Mouse (Mus musculus) ES-E14 (cell line): ENCODE data around the gene Klk13. TPM values are rescaled to one million over a fixed set of nuclear protein-coding genes. Genes with fewer than 3 reads are reported as not detected.
"Not testable (repeated sequence)": the region's sequence is repeated elsewhere in the genome, so short reads cannot be mapped to it uniquely, and the experiment has no call there.

Experiments used
- DNase-seq: peaks from one replicate; pipeline ENCODE4 v3.0.0-alpha.2; 2013; ENCODE audit warnings: low read depth, low spot score
- H3K27ac ChIP-seq: 2 replicates; pipeline ENCODE4 v1.5.1; 2012; ENCODE audit warnings: low read depth, mild to moderate bottlenecking, low read length, moderate library complexity, mixed read lengths; ENCODE audit not compliant: poor library complexity, insufficient read depth, severe bottlenecking
- H3K36me3 ChIP-seq: 2 replicates; pipeline ENCODE4 v1.6.1; 2012; ENCODE audit warnings: mild to moderate bottlenecking, low read length, moderate library complexity, mixed read lengths; ENCODE audit not compliant: control insufficient read depth, poor library complexity, insufficient read depth, severe bottlenecking
- H3K4me1 ChIP-seq, 2 experiments: fragments of 150-350 bp in 1 of 2; sonication (generic) in 1 of 2; 2 replicates each; pipeline ENCODE4 v1.6.1; 2012; ENCODE audit warnings: low read length in 2 of 2, mild to moderate bottlenecking in 1 of 2, mixed read lengths in 1 of 2; ENCODE audit not compliant: control insufficient read depth in 2 of 2, insufficient read depth in 2 of 2, poor library complexity in 1 of 2
- H3K4me3 ChIP-seq, 2 experiments: fragments of 150-350 bp in 1 of 2; sonication (generic) in 1 of 2; 2 replicates each; pipeline ENCODE4 v1.5.1; 2012; ENCODE audit warnings: low read length in 2 of 2, low read depth in 1 of 2, mild to moderate bottlenecking in 1 of 2, mixed read lengths in 1 of 2; ENCODE audit not compliant: insufficient read depth in 1 of 2, poor library complexity in 1 of 2, severe bottlenecking in 1 of 2
- H3K9ac ChIP-seq: 2 replicates; pipeline ENCODE4 v1.6.1; 2012; ENCODE audit warnings: low read depth, mild to moderate bottlenecking, low read length, mixed read lengths; ENCODE audit not compliant: poor library complexity, insufficient read depth, severe bottlenecking
- H3K9me3 ChIP-seq: fragments of 150-350 bp; sonication (generic); 2 replicates; pipeline ENCODE4 v1.6.1; 2012; ENCODE audit warnings: low read depth, mild to moderate bottlenecking, low read length; ENCODE audit not compliant: control insufficient read depth, insufficient read depth
- CHD2 ChIP-seq: IDR thresholded peaks from 2 replicates; pipeline ENCODE4 v1.6.1; 2014; ENCODE audit warnings: mild to moderate bottlenecking, low read depth, low read length, inconsistent platforms
- HCFC1 ChIP-seq: IDR thresholded peaks from 2 replicates; pipeline ENCODE4 v1.6.1; 2012; ENCODE audit warnings: low read length, inconsistent platforms, borderline replicate concordance; ENCODE audit not compliant: insufficient read depth
- MAFK ChIP-seq: IDR thresholded peaks from 2 replicates; pipeline ENCODE4 v1.6.1; 2014; ENCODE audit warnings: mild to moderate bottlenecking, low read depth, low read length, inconsistent platforms; ENCODE audit not compliant: insufficient read depth
- ZC3H11A ChIP-seq: IDR thresholded peaks from 2 replicates; pipeline ENCODE4 v1.6.1; 2012; ENCODE audit warnings: low read depth, mild to moderate bottlenecking, inconsistent platforms, low read length, borderline replicate concordance
- ZNF384 ChIP-seq: IDR thresholded peaks from 2 replicates; pipeline ENCODE4 v1.6.1; 2012; ENCODE audit warnings: low read depth, low read length, inconsistent platforms
- in situ Hi-C, 2 experiments: fragments of 600-800 bp; cut with MboI; formaldehyde crosslinking; loops; one replicate each; pipeline ENCODE4 v1.15.1; 2025; ENCODE audit warnings: low sequenced_read_pairs in 2 of 2, inconsistent platforms in 1 of 2; ENCODE audit not compliant: unreplicated experiment in 2 of 2
- total RNA-seq: library from RNA; depleted of rRNA; stranded (reverse); fragments of 300-350 nt; gene quantifications from 2 replicates; pipeline ENCODE4 v1.2.3, GENCODE M21; 2012; rRNA removed

Gene Klk13
- total RNA-seq, result 0.36 and 1.5 TPM in 2 replicates

DNA sequence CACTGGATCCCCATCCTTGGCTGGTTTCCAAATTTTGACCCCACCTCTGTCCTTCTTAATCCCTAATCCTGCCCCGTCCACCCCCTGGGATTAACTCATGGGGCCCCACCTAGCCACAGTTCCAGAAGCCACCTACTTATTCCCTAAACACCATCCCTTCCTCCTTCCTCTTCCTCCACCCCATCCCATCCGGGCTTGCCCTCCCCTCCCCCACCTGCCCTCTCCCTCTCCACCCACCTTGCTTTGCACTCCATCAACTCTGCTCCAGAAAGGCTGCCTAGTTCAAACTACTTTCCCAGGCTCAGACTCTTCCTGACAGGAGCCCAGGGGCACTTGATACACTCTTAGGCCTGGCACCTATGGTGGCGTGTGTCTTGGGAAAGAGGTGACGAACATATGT lies at the start of gene Klk13:
TSS of gene Klk13 (plus strand) at position 301 of the 400 bp plus-strand sequence.
- H3K36me3 ChIP-seq, result no peaks in the 10 kb centered on the region
- H3K9me3 ChIP-seq, result no peaks in the 10 kb centered on the region
- TF ChIP-seq MAFK (no peak), CHD2 (no peak), ZNF384 (no peak), HCFC1 (no peak), ZC3H11A (no peak)
- in situ Hi-C loops, result no loop called here
- DNase-seq, result no peak
- H3K27ac ChIP-seq, result no peak within 1 kb of the TSS
- H3K4me1 ChIP-seq, result peaks cover 2 to 17% of the 10 kb centered on the region in 2 experiments; a peak in 3 of 4 replicates
- peak within 1 kb of the TSS; percentile 32 to 63 for H3K4me3 ChIP-seq
- H3K9ac ChIP-seq, result no peak within 1 kb of the TSS

DNA sequence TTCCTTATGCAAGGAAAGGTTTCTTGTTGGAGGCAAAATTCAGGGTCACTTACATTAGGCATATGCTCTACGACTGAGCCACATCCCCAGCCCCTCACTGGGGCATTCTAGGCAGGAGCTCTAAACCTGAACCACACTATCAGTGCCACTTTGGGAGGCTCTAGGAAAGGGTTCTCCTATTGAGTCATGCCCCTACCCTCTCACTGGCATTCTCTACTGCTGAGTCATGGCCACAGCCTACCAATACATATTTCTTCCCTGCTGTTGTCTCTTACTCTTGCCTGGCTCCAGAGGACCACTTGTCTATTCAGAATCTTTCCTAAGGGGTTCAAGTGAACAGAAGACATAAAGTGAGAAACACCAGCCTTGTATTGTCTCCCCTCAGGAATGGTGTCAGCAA lies 49.6 kb upstream of the Klk13 start:
- Histone ChIP-seq H3K36me3 (no peaks in the 10 kb centered on the region), H3K4me3 (no peak overlapping the region), H3K9ac (no peak overlapping the region), H3K27ac (no peak overlapping the region), H3K9me3 (no peaks in the 10 kb centered on the region), H3K4me1 (no peaks in the 10 kb centered on the region)
- DNase-seq, result no peak
- in situ Hi-C loops, result no loop called here
- TF ChIP-seq ZNF384, result no peak
- TF ChIP-seq ZC3H11A, result no peak
- no peak for TF ChIP-seq HCFC1
- TF ChIP-seq MAFK, result no peak
- no peak for TF ChIP-seq CHD2

- H3K4me1 ChIP-seq, H3K27ac ChIP-seq, H3K4me3 ChIP-seq, H3K9ac ChIP-seq, H3K36me3 ChIP-seq, in situ Hi-C loops, DNase-seq, H3K9me3 ChIP-seq: not testable (repeated sequence)
These were observed 45.1 kb upstream of the Klk13 start for GRCm38 (mm10) chr7:43667221-43667620.

DNA sequence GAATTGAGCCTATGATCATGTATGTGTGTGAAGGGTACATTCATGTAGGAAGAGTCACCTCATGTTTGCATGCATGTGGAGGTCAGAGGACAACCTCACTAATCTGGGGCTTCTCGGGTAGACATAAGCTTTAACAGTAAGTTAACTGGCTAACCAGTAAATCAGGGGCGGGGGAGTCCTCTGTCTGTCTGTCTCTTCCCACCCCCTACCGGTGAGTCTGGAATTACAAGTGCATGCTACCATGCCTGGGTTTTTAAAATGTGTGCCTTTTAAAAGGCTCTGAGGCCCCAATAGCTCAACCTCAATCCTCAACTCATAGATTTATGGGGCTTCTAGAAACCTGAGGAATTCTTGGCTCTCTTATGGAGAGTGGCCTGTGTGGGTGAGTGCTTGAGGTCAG lies 43.8 kb upstream of the Klk13 start:
- no peak overlapping the region for H3K27ac ChIP-seq
- in situ Hi-C loops, result no loop called here
- peaks cover 0 to 4% of the 10 kb centered on the region in 2 experiments; a peak in 1 of 4 replicates for H3K4me1 ChIP-seq
- H3K9me3 ChIP-seq, result no peaks in the 10 kb centered on the region
- H3K9ac ChIP-seq, result no peak overlapping the region
- DNase-seq, result no peak
- H3K36me3 ChIP-seq, result no peaks in the 10 kb centered on the region
- H3K4me3 ChIP-seq, result no peak overlapping the region
- TF ChIP-seq ZC3H11A (no peak), ZNF384 (no peak), CHD2 (no peak), MAFK (no peak), HCFC1 (no peak)

DNA sequence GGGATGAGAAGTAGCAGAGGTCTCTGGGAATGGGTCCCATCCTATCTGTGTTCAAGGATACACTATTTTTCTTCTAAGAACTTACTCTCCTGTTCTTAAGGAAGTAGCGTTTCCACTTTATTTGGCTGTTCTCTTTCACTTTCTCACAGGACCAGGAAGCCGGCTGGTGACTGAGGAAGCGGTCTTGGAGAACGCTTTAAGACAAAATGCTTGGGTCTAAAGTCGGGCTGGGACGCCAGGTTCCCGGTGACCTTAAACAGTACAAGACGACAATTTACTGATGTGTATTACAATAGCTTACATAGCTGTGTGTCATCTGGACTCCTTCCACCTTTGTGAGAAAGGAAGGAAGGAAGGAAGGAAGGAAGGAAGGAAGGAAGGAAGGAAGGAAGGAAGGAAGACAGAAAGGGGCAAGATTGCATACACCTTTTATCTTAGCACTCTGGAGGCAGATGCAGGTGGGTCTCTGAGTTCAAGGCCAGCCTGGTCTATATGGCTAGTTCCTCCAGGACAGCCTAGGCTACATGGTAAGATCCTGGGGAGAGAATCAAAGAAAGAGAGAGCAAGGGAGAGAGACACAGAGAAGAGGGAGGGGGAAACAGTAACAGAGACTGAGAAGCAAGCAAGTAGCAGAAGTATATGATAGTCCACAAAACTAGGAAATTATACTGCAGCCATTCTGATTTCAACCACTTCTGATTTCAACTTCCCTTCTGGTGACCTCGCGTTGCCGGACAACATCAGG lies 41.1 kb upstream of the Klk13 start:
- Histone ChIP-seq H3K36me3 (no peaks in the 10 kb centered on the region; the same call in 1 of the 2 replicates), H3K9ac (no peak overlapping the region; the same call in 1 of the 2 replicates), H3K4me1 (peaks cover 2 to 9% of the 10 kb centered on the region in 2 experiments; a peak in 1 of 4 replicates), H3K4me3 (peak overlapping the region in 1 of 2 experiments; percentile 79; a peak in 2 of 4 replicates), H3K9me3 (no peaks in the 10 kb centered on the region), H3K27ac (no peak overlapping the region)
- TF ChIP-seq HCFC1, result no peak
- no peak for TF ChIP-seq ZC3H11A
- TF ChIP-seq MAFK, result no peak
- no peak for TF ChIP-seq CHD2
- no peak for TF ChIP-seq ZNF384
- in situ Hi-C loops, result no loop called here
- DNase-seq, result no peak
